Mouse (Mus musculus) heart, embryonic 13.5 days (tissue): ENCODE data around the gene Ncaph. TPM values are rescaled to one million over a fixed set of nuclear protein-coding genes. Genes with fewer than 3 reads are reported as not detected.
"Not testable (repeated sequence)": the region's sequence is repeated elsewhere in the genome, so short reads cannot be mapped to it uniquely, and the experiment has no call there.

ENCODE experiments used
- ATAC-seq: fragments of 200-750 bp; cut with Nextera tagmentation; 2 replicates; pipeline ENCODE4 v1.8.0; 2017; ENCODE audit warnings: moderate TSS enrichment; ENCODE audit not compliant: insufficient number of reproducible peaks, low FRiP score, low TSS enrichment; ENCODE audit errors: extremely low read depth
- H3K27ac ChIP-seq: fragments of 300-500 bp; sonication (generic); replicated peaks from 2 replicates; pipeline ENCODE4 v1.5.1; 2015; ENCODE audit warnings: moderate library complexity, mild to moderate bottlenecking, inconsistent platforms
- H3K27me3 ChIP-seq: fragments of 300-500 bp; sonication (generic); replicated peaks from 2 replicates; pipeline ENCODE4 v1.6.1; 2015; ENCODE audit warnings: mild to moderate bottlenecking, inconsistent platforms
- H3K36me3 ChIP-seq: fragments of 300-500 bp; sonication (generic); 2 replicates; pipeline ENCODE4 v1.6.1; 2015; ENCODE audit warnings: mild to moderate bottlenecking, inconsistent platforms
- H3K4me1 ChIP-seq: fragments of 300-500 bp; sonication (generic); 2 replicates; pipeline ENCODE4 v1.6.1; 2015; ENCODE audit warnings: inconsistent platforms
- H3K4me2 ChIP-seq: fragments of 300-500 bp; sonication (generic); 2 replicates; pipeline ENCODE4 v1.6.1; 2015; ENCODE audit warnings: inconsistent platforms, mild to moderate bottlenecking, moderate library complexity
- H3K4me3 ChIP-seq: fragments of 300-500 bp; sonication (generic); 2 replicates; pipeline ENCODE4 v1.5.1; 2015; ENCODE audit warnings: moderate library complexity, mild to moderate bottlenecking, inconsistent platforms
- H3K9ac ChIP-seq: fragments of 300-500 bp; sonication (generic); 2 replicates; pipeline ENCODE4 v1.6.1; 2015; ENCODE audit warnings: inconsistent platforms, mild to moderate bottlenecking, moderate library complexity
- H3K9me3 ChIP-seq: fragments of 300-500 bp; sonication (generic); 2 replicates; pipeline ENCODE4 v1.6.1; 2016; ENCODE audit warnings: inconsistent platforms
- WGBS: fragments of 180-500 bp; shearing (Covaris S2); methylation state at CpG from one replicate; pipeline ENCODE4 v1.1.7; 2015; ENCODE audit warnings: mixed read lengths; 5-methylcytosine and 5-hydroxymethylcytosine counted together
- polyA plus RNA-seq: library from polyadenylated mRNA; unstranded; fragments of >200 nt; fragmentation: Nextera tagmentation; extraction: Ambion mirVana; gene quantifications from 2 replicates; pipeline ENCODE4 v1.2.1, GENCODE M21; 2015

Ncaph gene
- polyA plus RNA-seq, 1 experiment from 2014 or later = 51.2 TPM

DNA sequence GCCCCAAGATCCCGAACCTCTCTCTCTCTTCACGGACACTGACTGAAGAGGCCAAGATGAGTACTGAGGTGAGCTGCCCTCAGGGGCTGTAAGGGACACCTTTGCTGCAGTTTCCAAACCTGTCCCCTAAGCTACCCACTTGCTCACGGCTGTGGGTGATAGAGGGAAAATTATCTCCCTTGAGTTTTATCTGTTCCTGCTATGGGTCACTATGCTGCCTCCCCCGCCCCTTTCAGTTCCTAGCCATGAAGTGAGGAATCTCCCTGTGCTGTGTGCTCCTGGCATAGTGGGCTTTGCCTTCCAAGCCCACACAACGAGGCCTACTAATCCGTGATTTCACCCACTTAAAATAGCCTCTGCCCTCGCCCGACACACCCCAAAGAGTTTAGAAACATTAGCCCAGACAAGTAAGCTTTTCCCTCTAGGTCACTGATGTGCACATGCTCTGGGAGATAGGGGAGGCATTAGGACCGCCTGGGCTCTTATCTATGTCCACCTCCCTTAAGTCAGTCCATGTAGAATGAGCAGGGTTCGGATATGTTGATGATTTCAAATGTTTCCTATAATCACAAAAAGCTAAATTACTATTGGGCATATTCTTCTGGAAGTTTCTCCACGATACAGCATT lies 53.0 kb downstream of the Ncaph start:
- H3K4me1 ChIP-seq = 0 out of 2 replicates have a peak, but pooled peaks cover 3% of the 10 kb centered on the region
- ATAC-seq = no peak
- 64% methylated on average over 11 of the region's 11 CpGs for WGBS

DNA sequence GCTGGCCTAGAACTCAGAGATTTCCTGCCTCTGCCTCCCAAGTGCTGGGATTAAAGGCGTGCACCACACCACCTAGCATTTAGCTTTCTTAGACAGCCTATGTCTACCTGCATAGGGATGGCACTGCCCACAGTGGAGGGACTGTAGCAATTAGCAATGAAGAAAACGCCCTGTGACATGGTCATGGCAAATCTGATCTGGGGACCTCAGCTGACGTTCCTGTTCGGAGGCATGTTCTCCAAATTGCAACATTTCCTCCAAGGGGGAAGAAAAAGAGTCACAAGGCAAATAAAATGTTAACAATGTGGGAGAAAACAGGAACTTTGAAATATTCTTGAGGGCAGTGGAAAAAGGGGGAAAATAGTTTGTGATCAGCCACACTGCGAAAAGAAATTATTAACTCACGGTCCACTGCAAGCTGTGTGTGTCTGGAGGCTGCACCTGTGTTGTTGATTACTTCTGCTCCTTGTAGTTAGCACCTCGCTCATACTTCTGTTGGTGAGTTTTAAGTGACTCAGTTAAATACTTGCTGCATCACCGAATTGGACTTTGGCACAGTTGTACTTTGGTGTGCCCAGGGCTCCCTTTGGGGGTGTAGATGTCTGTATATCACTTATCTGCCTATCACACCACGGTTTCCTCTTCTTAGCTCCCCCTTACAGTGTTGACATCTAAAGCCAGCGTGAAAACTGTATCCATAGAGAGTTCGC lies 53.7 kb downstream of the Ncaph start:
- H3K9me3 ChIP-seq = no peaks in the 10 kb centered on the region
- 0 out of 2 replicates have a peak, but pooled peaks cover 3% of the 10 kb centered on the region for H3K4me1 ChIP-seq
- ATAC-seq = no peak
- no peak overlapping the region for H3K4me3 ChIP-seq
- no peaks in the 10 kb centered on the region for H3K27me3 ChIP-seq
- 85% methylated on average over 11 of the region's 11 CpGs for WGBS
- H3K4me2 ChIP-seq = no peak overlapping the region
- peaks cover 7% of the 10 kb centered on the region for H3K36me3 ChIP-seq
- no peak overlapping the region for H3K9ac ChIP-seq
- no peak overlapping the region for H3K27ac ChIP-seq

More for the DNA sequence above, 53.0 kb downstream of the Ncaph start:
- Histone ChIP-seq H3K36me3 (peaks cover 7% of the 10 kb centered on the region), H3K9ac (no peak overlapping the region), H3K4me3 (no peak overlapping the region), H3K27me3 (no peaks in the 10 kb centered on the region), H3K9me3 (no peaks in the 10 kb centered on the region), H3K27ac (no peak overlapping the region), H3K4me2 (no peak overlapping the region)

DNA sequence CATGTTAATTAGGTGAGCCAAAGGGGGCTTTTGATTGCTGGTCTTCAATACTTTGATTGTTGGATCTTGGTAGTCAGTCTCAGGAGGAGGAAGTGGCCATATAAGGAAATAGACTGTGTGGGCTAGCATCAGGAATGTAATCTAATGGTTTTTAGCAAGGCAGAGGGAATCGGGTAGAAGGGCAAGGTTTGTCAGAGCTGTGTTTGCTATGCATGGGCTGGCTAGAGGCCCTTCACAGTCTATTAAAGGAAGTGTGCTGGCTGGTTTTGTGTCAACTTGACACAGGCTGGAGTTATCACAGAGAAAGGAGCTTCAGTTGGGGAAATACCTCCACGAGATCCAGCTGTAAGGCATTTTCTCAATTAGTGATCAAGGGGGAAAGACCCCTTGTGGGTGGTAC lies 54.7 kb downstream of the Ncaph start:
- H3K4me1 ChIP-seq, ATAC-seq: not testable (repeated sequence)
- WGBS = 44% methylated on average over 2 of the region's 2 CpGs

DNA sequence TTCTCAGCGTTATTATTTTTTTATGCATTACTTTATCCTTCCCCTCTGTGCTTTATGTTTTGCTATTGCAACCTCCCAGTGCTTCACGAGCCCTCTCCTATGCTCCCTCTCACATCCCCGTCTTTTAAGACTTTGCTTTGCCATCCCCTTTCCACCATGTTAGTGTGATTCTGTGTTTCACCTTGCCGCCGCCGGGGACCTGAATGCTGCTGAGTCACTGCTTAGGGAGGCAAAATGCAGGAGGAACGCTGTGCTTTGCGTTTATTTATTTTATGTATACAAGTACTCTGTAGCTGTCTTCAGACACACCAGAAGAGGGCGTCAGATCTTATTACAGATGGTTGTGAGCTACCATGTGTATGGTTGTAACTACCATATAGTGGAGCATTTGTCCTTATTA lies 56.1 kb downstream of the Ncaph start:
- ATAC-seq = no peak
- Histone ChIP-seq H3K4me2 (no peak overlapping the region), H3K27ac (no peak overlapping the region), H3K9me3 (no peaks in the 10 kb centered on the region), H3K4me3 (no peak overlapping the region), H3K4me1 (0 out of 2 replicates have a peak, but pooled peaks cover 3% of the 10 kb centered on the region), H3K36me3 (peaks cover 11% of the 10 kb centered on the region), H3K9ac (no peak overlapping the region), H3K27me3 (no peaks in the 10 kb centered on the region)
- WGBS = 69% methylated on average over 9 of the region's 9 CpGs

More for the DNA sequence above, 54.7 kb downstream of the Ncaph start:
- H3K27ac ChIP-seq, H3K36me3 ChIP-seq, H3K9me3 ChIP-seq, H3K4me3 ChIP-seq, H3K27me3 ChIP-seq, H3K9ac ChIP-seq, H3K4me2 ChIP-seq: not testable (repeated sequence)

DNA sequence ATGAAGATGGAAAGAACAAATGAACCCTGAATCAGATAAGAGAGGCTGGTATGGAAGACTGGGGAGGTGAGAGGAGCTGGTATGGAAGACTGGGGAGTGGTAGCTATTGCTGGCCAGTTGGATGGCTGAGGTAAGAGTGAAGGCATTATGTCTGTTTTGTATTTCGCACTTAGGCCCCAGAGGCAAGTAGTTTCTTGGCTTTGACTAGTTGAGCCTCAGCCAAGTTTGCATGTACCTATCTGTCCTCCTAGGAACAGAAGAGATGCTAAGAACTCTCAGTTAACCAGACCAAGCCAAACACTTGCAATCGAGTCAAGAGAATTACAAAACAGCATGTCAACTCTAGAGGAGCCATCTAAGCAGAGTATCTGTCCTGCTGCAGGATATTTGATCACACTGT lies 59.6 kb downstream of the Ncaph start:
- Histone ChIP-seq H3K4me3 (no peak overlapping the region), H3K9me3 (no peaks in the 10 kb centered on the region), H3K27me3 (no peaks in the 10 kb centered on the region), H3K36me3 (peaks cover 4% of the 10 kb centered on the region; the same call in 1 of the 2 replicates), H3K9ac (no peak overlapping the region), H3K4me1 (peaks cover 14% of the 10 kb centered on the region), H3K27ac (no peak overlapping the region), H3K4me2 (no peak overlapping the region)
- 87% methylated on average over 2 of the region's 2 CpGs for WGBS
- ATAC-seq = no peak

DNA sequence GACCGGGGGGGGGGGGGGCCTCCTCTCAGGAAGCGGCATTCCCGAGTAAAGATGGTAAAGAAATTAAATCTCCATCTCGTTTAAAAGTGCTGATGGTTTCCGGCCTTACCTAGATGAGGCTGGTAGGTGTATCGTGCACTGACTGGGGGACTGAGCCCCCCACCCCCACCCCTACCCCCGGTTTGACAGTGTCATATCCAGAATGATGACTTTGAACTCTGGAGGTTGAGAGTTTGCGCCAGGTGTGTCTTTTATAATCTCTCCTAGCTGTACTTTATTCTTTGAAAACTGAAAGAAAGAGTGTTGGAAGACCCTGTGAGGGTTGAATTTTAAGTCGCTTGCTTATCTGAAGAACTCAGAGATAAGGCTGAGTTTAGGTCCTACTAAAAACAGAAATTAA lies 62.9 kb downstream of the Ncaph start:
- ATAC-seq = peak; percentile 34; the same call in 1 of the 2 replicates
- WGBS = 8% methylated on average over 9 of the region's 9 CpGs
- H3K27me3 ChIP-seq = no peaks in the 10 kb centered on the region

DNA sequence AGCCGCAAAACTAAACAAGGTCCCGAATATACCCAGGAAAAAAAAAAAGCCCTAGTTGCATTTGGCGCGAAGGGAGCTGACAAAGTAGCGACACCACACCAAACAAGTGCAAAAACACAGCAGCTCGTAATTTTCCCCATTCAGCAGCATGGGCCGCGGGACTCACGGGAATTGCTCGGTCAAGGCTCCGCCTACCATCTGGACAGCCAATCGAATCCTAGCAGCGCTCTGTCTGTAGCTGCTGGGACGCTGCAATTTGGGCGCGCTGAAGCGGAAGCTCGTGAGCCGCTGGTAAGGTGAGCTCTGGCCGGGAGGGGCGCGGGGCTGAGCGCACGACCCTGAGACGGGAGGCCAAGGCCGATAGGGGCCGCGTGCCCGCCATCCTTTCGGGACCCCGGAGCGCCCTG lies 63.3 kb downstream of the Ncaph start, which contains the start of gene Blvra:
TSS of gene Blvra (plus strand) at position 231 of the 407 bp plus-strand sequence.
- peaks cover 14% of the 10 kb centered on the region for H3K4me1 ChIP-seq
- no peaks in the 10 kb centered on the region for H3K27me3 ChIP-seq
- H3K9ac ChIP-seq = peak within 1 kb of the TSS; percentile 90
- H3K4me3 ChIP-seq = peak within 1 kb of the TSS; percentile 70
- ATAC-seq = peak; percentile 98
- peak within 1 kb of the TSS; percentile 76 for H3K27ac ChIP-seq
- no peaks in the 10 kb centered on the region for H3K9me3 ChIP-seq
- peaks cover 22% of the 10 kb centered on the region for H3K36me3 ChIP-seq
- H3K4me2 ChIP-seq = peak within 1 kb of the TSS; percentile 77
- WGBS = under 1% methylated on average over 32 of the region's 32 CpGs

More for the DNA sequence above, 62.9 kb downstream of the Ncaph start:
- H3K4me3 ChIP-seq = peak overlapping the region; percentile 70
- H3K27ac ChIP-seq = peak overlapping the region; percentile 57
- H3K9ac ChIP-seq = peak overlapping the region; percentile 90
- peaks cover 14% of the 10 kb centered on the region for H3K4me1 ChIP-seq
- H3K9me3 ChIP-seq = no peaks in the 10 kb centered on the region
- peaks cover 19% of the 10 kb centered on the region for H3K36me3 ChIP-seq
- peak overlapping the region; percentile 77 for H3K4me2 ChIP-seq

DNA sequence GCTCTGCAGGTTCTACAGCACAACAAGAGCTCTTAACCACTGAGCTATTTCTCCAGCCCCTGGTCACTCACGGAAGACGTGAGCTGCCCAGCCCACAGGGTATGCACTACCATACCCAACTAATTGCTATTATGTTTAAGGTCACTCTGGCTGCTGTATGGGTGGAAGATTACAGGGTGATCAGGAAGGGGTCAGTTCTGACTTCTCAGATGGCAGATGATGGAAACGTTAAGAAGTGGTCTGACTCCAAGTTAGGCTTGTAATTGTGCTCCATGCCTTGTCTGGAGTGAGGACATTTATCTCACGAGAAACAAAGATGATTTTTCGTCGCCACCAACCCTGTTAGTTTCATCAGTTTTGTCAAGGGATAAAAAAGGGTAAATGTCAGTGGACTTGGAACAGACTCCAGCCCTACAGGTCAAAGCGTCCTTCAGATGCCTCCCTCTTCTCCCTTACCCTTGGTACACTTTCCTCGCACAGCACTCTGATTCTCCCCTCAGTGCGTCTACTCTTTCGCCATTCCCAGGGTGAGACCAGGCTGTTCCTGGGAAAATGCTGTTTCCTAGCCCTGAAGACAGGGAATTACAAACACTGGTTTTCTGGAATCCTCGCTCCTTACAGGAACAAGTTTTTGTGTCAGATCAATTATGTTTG lies 63.8 kb downstream of the Ncaph start:
- H3K4me3 ChIP-seq = peak overlapping the region; percentile 70
- no peaks in the 10 kb centered on the region for H3K27me3 ChIP-seq
- H3K27ac ChIP-seq = peak overlapping the region; percentile 76
- no peaks in the 10 kb centered on the region for H3K9me3 ChIP-seq
- peak overlapping the region; percentile 90 for H3K9ac ChIP-seq
- peaks cover 23% of the 10 kb centered on the region for H3K36me3 ChIP-seq
- 15% methylated on average over 11 of the region's 11 CpGs for WGBS
- H3K4me1 ChIP-seq = peaks cover 14% of the 10 kb centered on the region
- ATAC-seq = no peak
- peak overlapping the region; percentile 77 for H3K4me2 ChIP-seq

DNA sequence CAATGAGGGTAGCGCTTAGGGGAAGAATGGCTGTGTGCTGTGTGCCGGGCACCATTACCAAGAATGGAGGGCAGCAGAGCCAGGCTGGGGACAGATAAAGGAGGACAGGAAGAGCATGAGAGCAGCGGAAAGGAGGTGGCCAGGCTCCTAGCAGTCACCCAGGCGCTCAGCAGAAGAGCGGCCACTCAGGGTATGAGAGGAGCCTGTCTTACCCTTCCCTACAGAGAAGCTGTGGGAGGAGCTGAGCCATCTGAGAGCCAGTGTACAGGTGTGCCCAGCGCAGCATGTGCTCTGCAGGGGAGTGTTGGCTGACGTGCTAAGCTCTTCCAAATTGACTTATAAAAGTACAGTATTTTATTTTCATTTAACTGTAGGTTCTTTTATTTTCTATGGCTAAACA lies 64.9 kb downstream of the Ncaph start:
- Histone ChIP-seq H3K27ac (no peak overlapping the region), H3K4me1 (peaks cover 14% of the 10 kb centered on the region), H3K9me3 (no peaks in the 10 kb centered on the region), H3K27me3 (no peaks in the 10 kb centered on the region), H3K9ac (no peak overlapping the region), H3K36me3 (peaks cover 23% of the 10 kb centered on the region), H3K4me2 (no peak overlapping the region), H3K4me3 (no peak overlapping the region)
- WGBS = 71% methylated on average over 7 of the region's 7 CpGs
- ATAC-seq = no peak

DNA sequence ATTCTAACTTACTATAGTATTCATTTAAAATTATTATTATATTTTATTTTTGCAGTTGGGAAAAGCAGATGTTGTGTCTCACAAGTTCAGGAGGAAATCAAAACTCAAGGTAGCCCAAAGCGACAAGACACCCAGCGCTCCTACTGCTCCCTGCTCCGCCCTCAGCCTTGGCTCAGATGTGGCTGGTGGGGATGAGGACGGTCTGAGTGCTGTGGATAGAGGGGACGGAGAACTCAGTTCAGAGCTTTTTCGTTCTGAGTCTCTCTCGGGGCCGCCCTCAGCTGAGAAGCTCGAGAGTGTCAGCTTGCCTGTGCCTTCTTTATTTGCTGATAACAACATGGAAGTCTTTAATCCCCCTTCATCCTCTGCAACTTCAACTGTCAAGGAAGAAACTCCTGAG lies 72.3 kb downstream of the Ncaph start:
- Histone ChIP-seq H3K4me3 (no peak overlapping the region), H3K4me1 (no peaks in the 10 kb centered on the region), H3K36me3 (peaks cover 76% of the 10 kb centered on the region), H3K9ac (no peak overlapping the region), H3K27ac (no peak overlapping the region), H3K4me2 (no peak overlapping the region), H3K27me3 (no peaks in the 10 kb centered on the region), H3K9me3 (no peaks in the 10 kb centered on the region)
- no peak for ATAC-seq
- 86% methylated on average over 9 of the region's 9 CpGs for WGBS
